Mouse (Mus musculus): ENCODE data around the gene Olfr27. TPM values are rescaled to one million over a fixed set of nuclear protein-coding genes. Genes with fewer than 3 reads are reported as not detected.

The Olfr27 gene
- not detected for polyA plus RNA-seq (2017; shearing (Covaris generic))

DNA sequence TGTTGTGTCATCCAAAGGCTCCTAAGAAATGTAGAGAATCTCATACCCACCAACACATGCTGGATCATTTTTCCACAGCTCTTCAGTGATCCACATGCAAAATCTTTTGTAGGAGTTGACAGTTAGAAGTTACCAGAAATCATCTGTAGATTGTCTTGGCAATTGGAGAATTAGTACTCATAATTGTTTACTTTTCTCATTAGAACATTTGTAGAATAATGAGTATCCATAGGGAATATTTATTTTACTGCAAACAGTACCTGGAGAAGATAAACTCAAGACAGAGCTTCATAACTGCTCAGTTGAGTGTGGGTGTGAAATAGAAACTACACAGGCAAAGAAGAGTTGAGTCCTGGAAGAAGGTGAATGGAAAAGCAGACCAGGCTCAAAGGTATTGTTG is at the start of gene Olfr27:
Gene Olfr27, plus strand, starts transcription at position 301 of the 400 bp plus-strand sequence.

DNA sequence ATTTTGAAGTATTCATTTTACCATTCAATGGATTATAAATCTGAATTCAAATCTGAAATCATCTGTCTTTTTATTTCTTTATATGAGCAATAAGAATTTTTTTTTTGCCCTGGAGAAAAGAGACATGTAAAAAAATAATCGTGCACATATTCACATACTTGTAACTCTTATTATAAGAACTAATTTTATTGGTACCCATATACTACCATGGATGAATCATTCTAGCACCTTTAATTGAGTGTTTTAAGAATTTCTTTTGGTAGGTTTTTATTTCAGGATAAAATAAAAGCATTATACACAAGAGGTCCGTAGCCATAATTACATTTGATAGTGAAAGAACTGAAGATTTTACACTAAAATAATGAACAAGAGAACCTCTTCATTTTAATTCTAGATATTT is 49.1 kb upstream of the Olfr27 start, which contains the start of gene Olfr938:
Gene Olfr938, minus strand, starts transcription at position 101 of the 400 bp plus-strand sequence.

DNA sequence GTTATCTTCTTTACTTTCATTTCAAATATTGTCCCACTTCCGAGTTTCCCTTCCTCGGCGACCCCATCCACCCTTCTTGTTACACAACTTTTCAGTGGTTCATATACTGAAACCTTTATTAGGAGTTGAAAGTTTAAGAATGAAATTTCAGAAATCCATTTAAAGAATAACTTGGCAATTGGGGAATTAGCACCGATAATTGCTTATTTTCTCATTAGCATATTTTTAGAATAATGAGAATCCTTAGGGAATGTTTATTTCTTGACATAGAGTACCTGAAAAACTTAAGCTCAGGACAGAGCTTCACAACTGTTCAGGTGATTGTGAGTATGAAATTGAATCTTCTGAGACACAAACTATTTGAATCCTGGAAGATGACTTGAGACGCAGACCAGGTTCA is 38.1 kb downstream of the Olfr27 start, which contains the start of gene Olfr943:
Gene Olfr943, plus strand, starts transcription at position 301 of the 400 bp plus-strand sequence.

Other genes starting within 250 kb of the Olfr27 start
- not detected for gene Olfr930, start 198.3 kb upstream of the Olfr27 start, polyA plus RNA-seq (2017; shearing (Covaris generic))
- 0.19 TPM for gene Olfr933, start 155.8 kb upstream of the Olfr27 start, polyA plus RNA-seq (2017; shearing (Covaris generic))
- not detected for gene Olfr934, start 139.8 kb upstream of the Olfr27 start, polyA plus RNA-seq (2017; shearing (Covaris generic))
- gene Olfr935, start 128.4 kb upstream of the Olfr27 start, polyA plus RNA-seq (2017; shearing (Covaris generic)): not detected
- not detected for gene Olfr146, start 104.8 kb upstream of the Olfr27 start, polyA plus RNA-seq (2017; shearing (Covaris generic))
- gene Olfr937, start 63.2 kb upstream of the Olfr27 start, polyA plus RNA-seq (2017; shearing (Covaris generic)): not detected
- gene Olfr938, start 49.2 kb upstream of the Olfr27 start, polyA plus RNA-seq (2017; shearing (Covaris generic)): not detected
- gene Olfr943, start 38.2 kb downstream of the Olfr27 start, polyA plus RNA-seq (2017; shearing (Covaris generic)): 0.10 TPM
- gene Olfr944, start 73.8 kb downstream of the Olfr27 start, polyA plus RNA-seq (2017; shearing (Covaris generic)): not detected
- gene Olfr1537, start 121.9 kb downstream of the Olfr27 start, polyA plus RNA-seq (2017; shearing (Covaris generic)): not detected
- not detected for gene Olfr945, start 148.7 kb downstream of the Olfr27 start, polyA plus RNA-seq (2017; shearing (Covaris generic))
- not detected for gene Olfr948, start 197.9 kb downstream of the Olfr27 start, polyA plus RNA-seq (2017; shearing (Covaris generic))